Mouse (Mus musculus) 3134 (cell line): ENCODE measurements around the gene Nsmce1.

Source experiments
- DNase-seq: peaks from one replicate; pipeline ENCODE4 v3.0.0-alpha.2; 2011; ENCODE audit warnings: low spot score; ENCODE audit not compliant: insufficient read length; ENCODE audit errors: extremely low read depth

The Nsmce1 gene

GRCm38 (mm10) chr7:125490947-125491735 lies at the start of gene Nsmce1:
Nsmce1 (minus strand) TSS chr7:125491596.
- peak; percentile 92 for DNase-seq

- DNase-seq = no peak
These were observed 49.6 kb upstream of the Nsmce1 start for GRCm38 (mm10) chr7:125541026-125541425.

DNA sequence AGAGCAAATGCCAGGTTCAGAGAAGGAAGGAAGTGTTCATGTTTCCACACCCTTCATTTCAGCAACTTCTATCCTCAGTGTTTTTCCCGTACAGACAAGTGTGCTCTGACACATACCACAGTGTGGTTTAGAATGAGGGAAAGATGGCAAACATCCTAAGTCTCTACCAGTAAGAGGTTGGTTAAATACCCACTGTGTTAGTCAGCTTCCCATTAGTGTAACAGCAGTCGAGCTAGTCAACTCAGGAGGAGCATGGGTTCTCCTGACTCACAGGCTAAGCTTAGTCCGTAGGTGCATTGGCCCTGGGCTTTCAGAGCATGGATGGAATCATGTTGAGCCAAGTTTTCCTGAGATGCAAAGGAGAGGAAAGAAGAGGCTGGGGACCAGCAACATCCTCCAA lies 48.0 kb upstream of the Nsmce1 start:
- peak; percentile 72 for DNase-seq

GRCm38 (mm10) chr7:125527901-125528580 lies 36.6 kb upstream of the Nsmce1 start:
- no peak for DNase-seq

- no peak for DNase-seq
These were observed 35.8 kb upstream of the Nsmce1 start for GRCm38 (mm10) chr7:125527186-125527585.

DNA sequence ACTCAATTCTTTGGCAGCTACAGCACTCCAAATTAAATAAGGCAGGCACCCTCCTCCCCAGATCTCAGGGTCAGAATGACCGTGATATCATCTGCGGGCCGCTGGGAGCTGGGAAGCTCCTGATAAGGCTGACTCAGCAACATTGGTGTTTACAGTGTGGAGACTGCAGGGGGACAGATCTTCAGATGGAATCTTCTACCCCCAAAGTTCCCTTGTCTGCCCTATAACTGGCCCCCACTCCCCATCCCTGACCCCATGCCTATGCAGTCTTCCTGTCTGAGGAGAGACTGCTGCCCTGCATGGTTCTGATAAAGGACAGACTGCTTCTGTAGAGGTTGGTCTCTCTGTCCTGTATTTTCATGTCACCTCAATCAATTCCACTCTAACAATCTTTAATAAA lies 31.7 kb upstream of the Nsmce1 start:
- no peak for DNase-seq

- no peak for DNase-seq
These were observed 28.3 kb upstream of the Nsmce1 start for GRCm38 (mm10) chr7:125519715-125520114.

- DNase-seq = no peak
These were observed 26.1 kb upstream of the Nsmce1 start for GRCm38 (mm10) chr7:125517470-125517869.

DNA sequence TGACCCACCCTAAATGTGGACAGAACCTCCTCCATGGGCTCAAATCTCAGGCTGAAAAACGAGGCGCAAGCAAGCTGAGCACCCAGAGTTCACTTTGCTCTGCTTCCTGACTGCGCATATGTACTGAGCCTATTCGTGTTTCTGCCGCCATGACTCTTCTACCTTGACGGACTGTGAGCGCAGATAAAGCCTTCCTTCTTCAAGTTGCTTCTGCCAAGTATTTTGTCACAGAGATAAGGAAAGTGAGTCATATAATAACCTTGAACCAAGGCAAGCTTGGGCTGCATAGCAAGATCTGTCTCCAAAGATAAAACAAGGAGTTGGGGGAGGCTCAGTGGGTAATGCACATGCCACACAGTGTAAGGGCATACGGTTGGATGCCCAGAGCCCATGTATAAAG lies 25.3 kb upstream of the Nsmce1 start:
- DNase-seq = no peak

DNA sequence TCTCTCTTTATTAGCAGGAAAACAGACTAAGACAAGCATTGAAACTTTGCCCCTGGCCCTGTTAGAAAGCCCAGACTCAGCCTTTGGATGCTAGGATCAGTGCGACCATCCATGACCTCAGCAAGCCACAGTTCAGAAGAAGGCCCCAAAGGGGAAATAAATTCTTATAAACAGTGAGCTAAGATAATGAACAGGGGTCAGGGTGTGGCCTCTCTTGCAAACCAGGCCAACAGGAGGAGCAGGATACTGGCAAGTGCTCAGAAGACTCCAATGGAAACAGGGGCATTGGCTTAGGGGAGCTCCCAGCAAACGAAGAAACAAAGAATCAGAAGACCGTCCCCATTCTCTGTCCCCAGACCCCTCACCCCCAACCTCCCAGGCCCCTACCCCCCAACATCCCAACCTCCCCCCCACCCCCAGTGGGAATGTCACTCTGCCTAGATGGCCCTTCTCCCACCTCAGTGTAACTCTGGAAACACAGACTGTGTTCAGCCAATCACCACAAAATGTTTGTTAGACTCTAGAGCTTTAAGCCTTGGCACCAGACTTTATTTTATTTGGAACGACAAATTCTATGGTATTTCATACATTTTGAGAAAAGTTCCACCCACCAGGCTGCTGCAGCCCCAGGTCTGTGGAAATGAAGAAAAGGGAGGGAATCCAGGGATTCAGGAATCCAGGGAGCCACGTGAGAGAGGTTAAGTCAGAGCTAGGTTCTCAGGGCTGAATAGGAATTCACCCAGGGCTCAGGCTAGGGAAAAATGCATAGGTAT lies 23.9 kb upstream of the Nsmce1 start:
- DNase-seq = no peak

DNA sequence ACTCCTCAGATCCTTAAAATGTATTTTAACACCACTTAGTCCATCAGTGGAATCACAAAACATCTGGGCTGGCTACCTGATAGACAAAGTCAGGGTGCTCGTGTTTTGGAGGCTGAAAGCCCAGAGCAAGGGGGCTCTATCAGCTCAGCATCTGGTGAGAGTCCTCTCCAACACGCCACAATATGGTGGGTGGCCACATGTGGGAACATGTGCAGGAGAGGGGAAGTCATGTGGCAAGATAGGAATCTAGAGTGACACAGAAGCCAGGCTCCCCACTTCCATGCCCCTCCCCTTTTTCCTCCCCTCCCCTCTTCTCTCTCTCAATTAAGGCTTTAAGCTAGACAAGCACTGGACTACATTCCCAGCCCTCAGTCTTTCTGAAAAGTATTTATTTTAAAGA lies 20.5 kb upstream of the Nsmce1 start:
- DNase-seq = no peak

- DNase-seq = no peak
These were observed 20.0 kb upstream of the Nsmce1 start for GRCm38 (mm10) chr7:125511432-125511831.

DNA sequence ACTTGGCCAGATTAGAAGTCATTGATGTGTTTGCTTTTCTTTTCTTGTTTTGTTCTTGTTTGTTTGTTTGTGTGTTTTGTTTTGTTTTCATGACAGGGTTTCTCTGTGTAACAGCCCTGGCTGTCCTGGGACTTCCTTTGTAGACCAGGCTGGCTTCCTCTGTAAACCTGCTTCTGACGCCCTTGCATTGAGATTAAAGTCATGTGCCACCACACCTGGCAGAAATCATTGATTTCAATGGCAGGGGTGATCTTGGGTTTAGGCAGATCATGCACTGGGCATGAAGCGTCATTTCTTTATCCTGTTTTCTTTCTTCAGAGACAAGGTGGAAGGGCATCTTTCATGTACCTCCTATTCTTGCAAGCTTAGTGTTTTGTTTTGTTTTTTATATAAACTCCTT lies 15.9 kb upstream of the Nsmce1 start:
- DNase-seq = no peak

GRCm38 (mm10) chr7:125505568-125505967 lies 14.2 kb upstream of the Nsmce1 start:
- no peak for DNase-seq

DNA sequence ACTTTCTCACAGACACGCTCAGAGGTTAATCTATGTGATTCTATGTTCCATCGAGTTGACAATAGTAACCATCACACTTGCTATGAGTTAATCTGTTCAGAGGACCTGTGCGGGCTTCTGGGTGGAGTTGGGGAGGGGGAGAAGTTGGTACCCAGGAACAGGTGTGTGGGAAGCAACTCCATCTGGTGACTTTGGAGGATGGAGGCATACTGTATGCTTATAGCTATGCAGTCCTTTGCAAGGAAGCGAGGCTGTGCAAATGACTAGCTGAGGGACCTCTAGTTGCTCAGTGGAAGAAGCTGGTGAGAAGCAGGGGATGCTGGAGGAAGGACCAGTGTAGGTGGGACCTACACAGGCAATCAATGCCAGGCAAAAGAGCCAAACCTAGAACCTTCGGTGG lies 13.2 kb upstream of the Nsmce1 start:
- no peak for DNase-seq

- DNase-seq = no peak
These were observed 12.1 kb upstream of the Nsmce1 start for GRCm38 (mm10) chr7:125503374-125504092.

- no peak for DNase-seq
These were observed 9.5 kb upstream of the Nsmce1 start for GRCm38 (mm10) chr7:125500879-125501278.

DNA sequence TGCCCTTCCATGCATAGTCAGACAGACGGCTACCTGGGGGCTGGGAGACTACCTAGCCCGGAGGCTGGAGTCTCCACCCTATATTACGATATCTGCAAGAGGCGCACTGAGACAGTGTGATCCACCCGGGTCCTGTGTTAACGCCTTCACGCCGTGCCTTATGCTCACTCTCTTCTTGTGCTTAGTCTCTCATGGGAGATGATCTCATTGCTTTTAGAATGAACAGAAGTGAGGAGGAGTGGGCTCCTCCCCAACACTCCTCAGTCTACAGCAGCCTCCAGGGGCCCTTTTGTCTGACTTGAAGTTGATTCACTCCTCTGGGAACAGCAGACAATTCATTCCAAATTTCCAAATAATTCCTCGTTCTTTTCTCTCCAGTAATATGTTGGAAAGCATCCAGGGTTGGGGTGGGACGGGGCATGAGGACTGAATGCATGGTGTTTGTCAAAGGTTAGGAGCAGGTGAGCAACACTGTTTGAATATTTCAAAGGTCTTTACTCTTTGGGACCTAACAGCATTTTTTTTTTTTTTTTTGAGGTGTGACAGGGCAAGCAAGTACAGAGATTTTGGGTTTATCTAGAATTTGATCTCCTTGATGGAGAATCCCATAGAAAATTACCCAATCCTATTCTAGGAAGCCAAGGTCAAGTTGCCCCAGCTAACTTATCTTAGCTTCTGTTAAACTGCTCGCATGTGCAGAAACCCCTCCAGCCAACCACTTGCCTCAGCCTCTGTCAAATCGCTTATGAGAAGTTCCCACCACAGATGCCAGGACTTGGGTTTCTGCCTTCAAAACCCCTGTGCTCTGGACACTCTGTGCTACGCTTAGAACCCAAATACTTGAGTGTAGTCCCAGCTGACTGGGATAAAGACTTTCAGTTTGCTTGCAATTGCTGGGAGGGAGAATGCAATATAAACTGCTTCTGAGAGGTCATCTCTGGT lies 8.8 kb upstream of the Nsmce1 start:
- DNase-seq = no peak

DNA sequence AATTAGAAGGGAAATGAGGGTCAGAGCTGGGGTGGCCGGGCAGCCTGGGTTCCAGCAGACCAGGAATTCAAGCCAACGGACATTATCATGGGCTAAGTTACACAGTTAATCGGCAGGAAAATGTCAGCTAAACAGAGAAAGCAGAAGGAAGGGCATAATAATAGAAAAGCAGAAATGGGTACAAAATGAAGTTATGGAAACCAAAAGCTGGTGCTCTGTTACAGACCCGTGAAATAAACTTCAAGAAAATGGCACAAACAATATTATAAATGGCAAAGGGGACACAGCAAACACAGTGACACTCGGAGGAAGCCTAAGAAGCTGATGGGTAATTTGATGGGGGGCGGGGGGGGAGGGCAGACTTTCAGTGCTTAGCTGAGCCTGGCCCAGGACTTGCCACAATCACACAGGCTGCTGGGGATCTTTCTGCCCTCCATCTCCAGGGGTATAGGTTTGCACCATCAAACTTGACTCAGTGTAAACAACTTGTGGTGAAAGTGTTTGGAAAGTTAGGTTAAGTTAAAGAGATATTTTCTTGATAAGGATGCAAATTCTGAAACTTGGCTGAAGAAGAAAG lies 4.6 kb upstream of the Nsmce1 start:
- no peak for DNase-seq
